Mouse (Mus musculus): ENCODE measurements around the gene Olfr105-ps.

Gene Olfr105-ps

DNA sequence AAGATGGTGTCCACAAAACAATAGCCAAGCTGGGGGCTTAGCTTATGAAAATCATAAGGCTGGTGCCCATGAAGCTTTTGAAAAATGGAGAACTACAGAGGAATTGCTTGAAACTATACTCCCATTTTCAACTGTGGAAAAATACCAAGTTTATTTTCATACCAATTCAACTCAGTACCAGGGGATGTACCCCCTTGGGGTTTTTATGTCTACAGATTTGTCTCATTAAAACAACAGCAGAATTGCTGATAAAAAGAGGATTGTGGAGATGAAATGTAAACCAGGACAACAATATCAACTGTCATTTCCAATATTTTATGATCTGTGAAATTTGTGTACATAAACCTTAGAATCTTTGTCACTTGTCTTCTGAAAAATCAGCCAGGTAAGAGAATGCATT is at the start of gene Olfr105-ps:
Olfr105-ps (plus strand) TSS at position 301 of the 400 bp plus-strand sequence.
- no peak for DNase-seq

DNA sequence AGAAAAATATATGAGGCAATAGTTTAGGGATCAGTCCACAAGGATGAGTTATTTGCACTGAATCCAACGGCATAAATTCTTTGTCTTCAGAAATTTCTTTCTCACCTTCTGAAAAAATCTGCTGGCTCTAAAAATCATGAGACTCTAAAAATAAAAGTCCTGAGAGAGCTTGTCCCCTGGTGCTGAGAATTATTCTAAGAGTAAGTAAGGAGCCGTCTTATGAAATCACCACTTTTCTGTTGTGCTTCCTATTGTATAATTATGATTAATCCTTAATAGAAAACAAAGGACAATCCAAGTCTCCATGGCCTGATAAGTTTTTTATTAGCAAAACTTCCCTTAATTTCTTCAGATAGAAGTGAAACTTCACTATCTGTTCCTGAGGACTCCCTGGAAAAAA is 39.2 kb upstream of the Olfr105-ps start, which contains the start of gene Olfr103:
Olfr103 (minus strand) TSS at position 101 of the 400 bp plus-strand sequence.
- no peak for DNase-seq

DNA sequence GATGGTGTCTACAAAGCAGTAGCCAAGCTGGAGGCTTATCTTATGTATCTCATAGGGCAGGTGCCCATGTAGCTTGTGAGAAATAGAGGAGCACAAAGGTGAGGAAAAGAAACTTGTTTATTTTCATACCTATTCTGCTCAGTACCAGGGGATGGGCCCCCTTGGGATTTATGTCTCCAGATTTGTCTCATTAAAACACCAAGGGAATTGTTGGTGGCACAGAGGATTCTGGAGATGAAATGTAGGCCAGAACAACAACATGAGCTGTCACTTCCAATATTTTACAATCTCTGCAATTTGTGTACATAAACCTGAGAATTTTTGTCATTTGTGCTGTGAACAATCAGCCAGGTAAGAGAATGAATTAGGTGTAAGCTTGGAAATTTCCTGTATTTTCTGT is 19.6 kb upstream of the Olfr105-ps start, which contains the start of gene Olfr104-ps:
Olfr104-ps (plus strand) TSS at position 301 of the 400 bp plus-strand sequence.
- no peak for DNase-seq

DNA sequence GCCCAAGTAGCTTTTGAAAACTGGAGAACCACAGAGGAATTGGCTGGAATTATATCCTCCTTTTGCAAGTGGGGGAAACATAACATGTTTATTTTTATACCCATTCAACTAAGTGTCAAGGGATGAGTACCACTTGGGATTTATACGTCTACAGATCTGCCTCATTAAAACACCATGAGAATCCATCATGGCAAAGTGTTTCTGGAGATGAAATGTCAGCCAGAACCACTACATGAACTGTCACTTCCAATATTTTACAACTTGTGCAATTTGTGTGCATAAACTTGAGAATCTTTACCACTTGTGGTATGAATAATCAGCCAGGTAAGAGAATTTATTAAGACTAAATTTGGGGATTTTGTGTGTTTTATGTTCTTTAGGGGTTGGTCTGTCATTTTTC is 11.3 kb downstream of the Olfr105-ps start, which contains the start of gene Olfr106-ps:
Olfr106-ps (plus strand) TSS at position 301 of the 400 bp plus-strand sequence.
- no peak for DNase-seq

DNA sequence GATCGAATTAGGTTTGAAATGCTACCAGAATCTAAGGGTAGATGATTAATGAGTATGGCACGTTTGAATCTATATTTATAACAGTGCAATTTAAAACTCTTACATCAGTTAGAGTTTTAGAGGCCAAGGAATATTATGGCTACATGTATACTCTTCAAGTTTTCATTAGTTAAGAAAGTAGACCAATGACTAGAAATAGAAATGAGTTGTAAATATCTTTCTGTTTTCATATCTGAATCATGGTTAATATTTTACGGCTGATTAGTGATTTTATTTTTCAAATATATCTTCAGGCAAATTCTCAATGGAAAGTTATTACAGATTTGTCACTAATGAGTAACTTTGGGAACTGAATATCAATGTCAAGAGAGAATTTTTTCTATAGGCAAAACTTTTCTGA is 20.1 kb downstream of the Olfr105-ps start, which contains the start of gene Olfr107:
Olfr107 (plus strand) TSS at position 301 of the 400 bp plus-strand sequence.
- DNase-seq, result no peak

DNA sequence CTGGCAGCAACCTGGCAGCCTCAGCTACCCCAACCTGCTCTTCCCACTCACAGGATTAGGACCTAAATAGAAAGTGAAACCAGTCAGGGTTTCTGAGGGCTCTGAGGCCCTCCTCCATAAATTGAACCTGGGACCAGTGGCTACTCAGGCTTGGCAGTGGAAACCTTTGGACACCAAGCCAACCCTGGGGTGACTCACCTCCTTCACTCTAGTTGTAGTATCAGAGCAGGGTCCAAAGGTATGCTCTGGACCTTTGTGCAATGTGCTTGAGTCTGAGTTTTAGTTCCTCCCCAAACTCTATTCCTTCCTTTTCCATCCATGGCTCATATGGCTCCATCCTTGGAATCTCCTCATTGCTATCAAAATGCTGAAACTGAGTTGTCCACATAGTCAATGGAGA is 34.5 kb downstream of the Olfr105-ps start:
- DNase-seq, result peak in 1 of 2 experiments; percentile 2
